Mouse (Mus musculus) G1E (cell line): ENCODE measurements at regions not wholly inside any gene's neighbourhood (a gene's known extent, or its start where the extent isn't known, plus 50 kb on each side); places are given as distances from the start of the nearest gene placed in this dataset.
A peak's percentile ranks its signal among the peaks of the same experiment; 100 is the strongest.

ENCODE experiments used
- ATAC-seq: 2 replicates; pipeline ENCODE4 v1.8.0; 2016; ENCODE audit warnings: mild to moderate bottlenecking; ENCODE audit not compliant: insufficient number of reproducible peaks, poor library complexity, low FRiP score, severe bottlenecking; ENCODE audit errors: extremely low read depth
- DNase-seq: peaks from one replicate; pipeline ENCODE4 v3.0.0; 2012; ENCODE audit warnings: low spot score
- H3K27me3 ChIP-seq: 2 replicates; pipeline ENCODE4 v1.6.1; 2012; ENCODE audit warnings: mild to moderate bottlenecking, low read length, inconsistent platforms; ENCODE audit not compliant: insufficient read depth
- H3K36me3 ChIP-seq: replicated peaks from 2 replicates; pipeline ENCODE3; 2012; ENCODE audit warnings: mild to moderate bottlenecking, inconsistent platforms
- H3K4me1 ChIP-seq: 2 replicates; pipeline ENCODE4 v1.6.1; 2012; ENCODE audit warnings: low read depth, low read length, inconsistent platforms, mixed read lengths; ENCODE audit not compliant: insufficient read depth
- H3K4me3 ChIP-seq: 2 replicates; pipeline ENCODE4 v1.5.1; 2012; ENCODE audit warnings: low read depth, mild to moderate bottlenecking, inconsistent platforms, low read length, moderate library complexity, mixed read lengths
- H3K9me3 ChIP-seq: replicated peaks from 2 replicates; pipeline ENCODE4 v1.6.1; 2012; ENCODE audit warnings: inconsistent platforms
- CTCF ChIP-seq: IDR thresholded peaks from 2 replicates; pipeline ENCODE4 v1.5.1; 2012; ENCODE audit warnings: low read depth, low read length, inconsistent platforms, mixed read lengths
- GATA1 ChIP-seq: IDR thresholded peaks from 2 replicates; pipeline ENCODE4 v1.6.1; 2012; ENCODE audit warnings: borderline replicate concordance, low read length, inconsistent platforms, mixed read lengths
- GATA2 ChIP-seq: IDR thresholded peaks from 2 replicates; pipeline ENCODE4 v1.6.1; 2012; ENCODE audit warnings: low read depth, low read length, inconsistent platforms, borderline replicate concordance
- POLR2AphosphoS5 ChIP-seq: IDR thresholded peaks from 2 replicates; pipeline ENCODE4 v1.6.1; 2012; ENCODE audit warnings: low read depth, low read length, inconsistent platforms; ENCODE audit not compliant: insufficient replicate concordance
- TAL1 ChIP-seq: conservative IDR thresholded peaks from 2 replicates; pipeline ENCODE4 v1.6.1; 2012; ENCODE audit warnings: low read depth, low read length, inconsistent platforms, mixed read lengths

- Histone ChIP-seq H3K4me1 (peaks cover 40% of the 10 kb centered on the region), H3K9me3 (no peaks in the 10 kb centered on the region), H3K27me3 (peaks cover 22% of the 10 kb centered on the region; the same call in 1 of the 2 replicates), H3K36me3 (no peaks in the 10 kb centered on the region), H3K4me3 (no peak overlapping the region)
- DNase-seq (no peak), ATAC-seq (no peak)
- TF ChIP-seq TAL1 (no peak), CTCF (no peak), POLR2AphosphoS5 (no peak)
Measured at GRCm38 (mm10) chr8:36348067-36348466, 582.5 kb downstream of the Gm19410 start.

GRCm38 (mm10) chr8:36354926-36355325, 589.3 kb downstream of the Gm19410 start:
- DNase-seq = no peak
- no peak for ATAC-seq
- no peak overlapping the region for H3K4me3 ChIP-seq
- no peaks in the 10 kb centered on the region for H3K9me3 ChIP-seq
- H3K27me3 ChIP-seq = peaks cover 38% of the 10 kb centered on the region
- TF ChIP-seq TAL1 (no peak), GATA1 (no peak), CTCF (no peak), POLR2AphosphoS5 (no peak), GATA2 (no peak)
- no peaks in the 10 kb centered on the region for H3K36me3 ChIP-seq
- 0 out of 2 replicates have a peak, but pooled peaks cover 3% of the 10 kb centered on the region for H3K4me1 ChIP-seq

GRCm38 (mm10) chr8:36358998-36359397, 593.4 kb downstream of the Gm19410 start:
- TF ChIP-seq TAL1 (no peak), GATA2 (no peak), CTCF (no peak), POLR2AphosphoS5 (no peak), GATA1 (no peak)
- Histone ChIP-seq H3K27me3 (peaks cover 16% of the 10 kb centered on the region), H3K36me3 (no peaks in the 10 kb centered on the region), H3K4me1 (peaks cover 3% of the 10 kb centered on the region; the same call in 1 of the 2 replicates), H3K9me3 (no peaks in the 10 kb centered on the region), H3K4me3 (no peak overlapping the region)
- DNase-seq (no peak), ATAC-seq (no peak)

GRCm38 (mm10) chr8:36361255-36361654, 595.7 kb downstream of the Gm19410 start:
- ATAC-seq (peak; percentile 45; the same call in 1 of the 2 replicates), DNase-seq (peak; percentile 37)
- H3K9me3 ChIP-seq = no peaks in the 10 kb centered on the region
- H3K36me3 ChIP-seq = no peaks in the 10 kb centered on the region
- peaks cover 19% of the 10 kb centered on the region for H3K27me3 ChIP-seq
- H3K4me3 ChIP-seq = no peak overlapping the region
- TF ChIP-seq TAL1 (no peak), POLR2AphosphoS5 (no peak), GATA2 (no peak), GATA1 (no peak), CTCF (peak; percentile 31; the same call in 1 of the 2 replicates)
- H3K4me1 ChIP-seq = no peaks in the 10 kb centered on the region; the same call in 1 of the 2 replicates

- H3K4me1 ChIP-seq = peaks cover under 1% of the 10 kb centered on the region; the same call in 1 of the 2 replicates
- no peaks in the 10 kb centered on the region for H3K9me3 ChIP-seq
- no peaks in the 10 kb centered on the region for H3K36me3 ChIP-seq
- H3K4me3 ChIP-seq = no peak overlapping the region
- ATAC-seq (no peak), DNase-seq (no peak)
- peaks cover 15% of the 10 kb centered on the region for H3K27me3 ChIP-seq
- TF ChIP-seq TAL1 (no peak), GATA2 (no peak), CTCF (no peak), POLR2AphosphoS5 (no peak), GATA1 (no peak)
Measured at GRCm38 (mm10) chr8:36361818-36362217, 596.2 kb downstream of the Gm19410 start.

- Histone ChIP-seq H3K9me3 (no peaks in the 10 kb centered on the region), H3K4me3 (no peak overlapping the region), H3K4me1 (peaks cover 3% of the 10 kb centered on the region; the same call in 1 of the 2 replicates), H3K36me3 (no peaks in the 10 kb centered on the region), H3K27me3 (peaks cover 11% of the 10 kb centered on the region)
- DNase-seq (no peak), ATAC-seq (no peak)
- no peak for TF ChIP-seq CTCF
- TF ChIP-seq GATA2 = no peak
- no peak for TF ChIP-seq GATA1
- TF ChIP-seq TAL1 = no peak
- TF ChIP-seq POLR2AphosphoS5 = no peak
Measured at GRCm38 (mm10) chr8:36363291-36363690, 597.7 kb downstream of the Gm19410 start.
